Mouse (Mus musculus) liver, embryonic 14.5 days (tissue): ENCODE measurements at regions not wholly inside any gene's neighbourhood (a gene's known extent, or its start where the extent isn't known, plus 50 kb on each side); places are given as distances from the start of the nearest gene placed in this dataset.

Source experiments
- CTCF ChIP-seq: IDR thresholded peaks from 2 replicates; pipeline ENCODE4 v1.5.1; 2016; ENCODE audit warnings: antibody characterized with exemption, low read depth, control low read depth
- EP300 ChIP-seq: IDR thresholded peaks from 2 replicates; pipeline ENCODE4 v1.6.1; 2016; ENCODE audit warnings: antibody characterized with exemption, low read depth

DNA sequence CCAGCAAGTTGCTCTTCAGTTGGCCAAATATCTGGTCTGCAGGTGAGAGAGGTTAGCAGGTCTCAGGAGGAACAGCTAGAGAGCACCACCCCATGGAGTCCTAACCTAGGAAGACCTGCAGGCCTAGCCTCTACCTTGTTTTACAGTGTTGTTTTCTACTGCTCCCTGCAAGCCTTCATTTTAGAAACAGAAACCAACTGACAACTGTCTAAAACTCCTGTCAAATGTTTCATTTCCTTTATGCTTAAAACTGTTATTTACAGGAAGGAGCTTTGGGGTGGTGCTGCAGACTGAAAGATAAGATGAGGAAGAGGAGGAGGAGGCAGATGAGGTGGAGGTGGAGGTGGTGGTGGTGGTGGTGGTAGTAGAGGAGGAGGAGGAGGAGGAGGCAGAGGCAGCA lies 96.6 kb upstream of the Selenop start:
- TF ChIP-seq CTCF (no peak), EP300 (no peak)
